Mouse (Mus musculus) hindbrain, embryonic 15.5 days (tissue): ENCODE data around the gene Gm13276. TPM values are rescaled to one million over a fixed set of nuclear protein-coding genes. Genes with fewer than 3 reads are reported as not detected.

Experiments used
- polyA plus RNA-seq: library from polyadenylated mRNA; unstranded; fragments of >200 nt; fragmentation: Nextera tagmentation; extraction: Ambion mirVana; gene quantifications from 2 replicates; pipeline ENCODE4 v1.2.1, GENCODE M21; 2015

The Gm13276 gene
- polyA plus RNA-seq, 1 experiment from 2014 or later, result not detected

Other genes with a start within 250 kb of the Gm13276 start
- not detected in 2 replicates for gene Ifna15, start 227.5 kb upstream of the Gm13276 start, polyA plus RNA-seq
- not detected in 2 replicates for gene Ifna14, start 213.9 kb upstream of the Gm13276 start, polyA plus RNA-seq
- gene Ifna9, start 193.3 kb upstream of the Gm13276 start, polyA plus RNA-seq, result not detected in 2 replicates
- gene Ifna12, start 182.3 kb upstream of the Gm13276 start, polyA plus RNA-seq, result not detected in 2 replicates
- not detected in 2 replicates for gene C87499, start 151.3 kb upstream of the Gm13276 start, polyA plus RNA-seq
- gene Ifna13, start 141.2 kb upstream of the Gm13276 start, polyA plus RNA-seq, result not detected in 2 replicates
- not detected in 2 replicates for gene Ifna16, start 108.8 kb upstream of the Gm13276 start, polyA plus RNA-seq
- not detected in 2 replicates for gene Ifna2, start 101.8 kb upstream of the Gm13276 start, polyA plus RNA-seq
- gene Ifnab, start 94.3 kb upstream of the Gm13276 start, polyA plus RNA-seq, result not detected in 2 replicates
- 1.2 and 1.8 TPM in 2 replicates for gene Gm26566, start 63.9 kb upstream of the Gm13276 start, polyA plus RNA-seq
- gene Klhl9, start 63.2 kb upstream of the Gm13276 start, polyA plus RNA-seq, result 100 and 103 TPM in 2 replicates
- not detected in 2 replicates for gene Gm13271, start 30.8 kb upstream of the Gm13276 start, polyA plus RNA-seq
- gene Gm13283, start 25.6 kb upstream of the Gm13276 start, polyA plus RNA-seq, result 0.16 TPM in 1 of 2 replicates, not detected in the other
- 0.25 TPM in 1 of 2 replicates, not detected in the other for gene Gm13290, start 11.9 kb upstream of the Gm13276 start, polyA plus RNA-seq
- gene Gm13289, start 8.8 kb upstream of the Gm13276 start, polyA plus RNA-seq, result not detected in 2 replicates
- not detected in 2 replicates for gene Gm13272, start 5.9 kb upstream of the Gm13276 start, polyA plus RNA-seq
- gene Ifnz, start 3.6 kb upstream of the Gm13276 start, polyA plus RNA-seq, result not detected in 2 replicates
- gene Gm13277, start 2.9 kb downstream of the Gm13276 start, polyA plus RNA-seq, result not detected in 2 replicates
- gene Gm13278, start 5.8 kb downstream of the Gm13276 start, polyA plus RNA-seq, result not detected in 2 replicates
- not detected in 2 replicates for gene Gm13275, start 8.8 kb downstream of the Gm13276 start, polyA plus RNA-seq
- not detected in 2 replicates for gene Gm13279, start 11.7 kb downstream of the Gm13276 start, polyA plus RNA-seq
- gene Gm13285, start 14.0 kb downstream of the Gm13276 start, polyA plus RNA-seq, result 0.13 TPM in 1 of 2 replicates, not detected in the other
- gene Gm13287, start 17.5 kb downstream of the Gm13276 start, polyA plus RNA-seq, result not detected in 2 replicates
- gene Gm13288, start 19.8 kb downstream of the Gm13276 start, polyA plus RNA-seq, result not detected in 2 replicates
- gene Ifna7, start 30.5 kb downstream of the Gm13276 start, polyA plus RNA-seq, result not detected in 2 replicates
- gene Ifna11, start 34.2 kb downstream of the Gm13276 start, polyA plus RNA-seq, result not detected in 2 replicates
- not detected in 2 replicates for gene Ifna6, start 41.7 kb downstream of the Gm13276 start, polyA plus RNA-seq
- gene Ifna5, start 49.8 kb downstream of the Gm13276 start, polyA plus RNA-seq, result not detected in 2 replicates
- not detected in 2 replicates for gene Ifna4, start 56.2 kb downstream of the Gm13276 start, polyA plus RNA-seq
- not detected in 2 replicates for gene Ifna1, start 64.4 kb downstream of the Gm13276 start, polyA plus RNA-seq
- not detected in 2 replicates for gene Ifne, start 94.5 kb downstream of the Gm13276 start, polyA plus RNA-seq